Mouse (Mus musculus) intestine, embryonic 16.5 days (tissue): ENCODE results near the gene Elk3. TPM values are rescaled to one million over a fixed set of nuclear protein-coding genes. Genes with fewer than 3 reads are reported as not detected.

Experiments used
- ATAC-seq: fragments of 200-750 bp; cut with Nextera tagmentation; 2 replicates; pipeline ENCODE4 v1.8.0; 2017; ENCODE audit warnings: moderate TSS enrichment, moderate library complexity
- H3K27ac ChIP-seq: fragments of 300-500 bp; sonication (generic); 2 replicates; pipeline ENCODE4 v1.5.1; 2014; ENCODE audit warnings: mild to moderate bottlenecking, low read length
- H3K27me3 ChIP-seq: fragments of 300-500 bp; sonication (generic); replicated peaks from 2 replicates; pipeline ENCODE4 v1.6.1; 2014; ENCODE audit warnings: low read length, control low read depth, mixed read lengths; ENCODE audit not compliant: control insufficient read depth, insufficient read depth
- H3K36me3 ChIP-seq: fragments of 300-500 bp; sonication (generic); 2 replicates; pipeline ENCODE4 v1.6.1; 2014; ENCODE audit warnings: low read length, control low read depth; ENCODE audit not compliant: control insufficient read depth, insufficient read depth
- H3K4me1 ChIP-seq: fragments of 300-500 bp; sonication (generic); 2 replicates; pipeline ENCODE4 v1.6.1; 2014; ENCODE audit warnings: low read length, control low read depth, mixed read lengths; ENCODE audit not compliant: control insufficient read depth, insufficient read depth
- H3K4me2 ChIP-seq: fragments of 300-500 bp; sonication (generic); 2 replicates; pipeline ENCODE4 v1.6.1; 2014; ENCODE audit warnings: low read depth, low read length, control low read depth
- H3K4me3 ChIP-seq: fragments of 300-500 bp; sonication (generic); 2 replicates; pipeline ENCODE4 v1.5.1; 2014; ENCODE audit warnings: mild to moderate bottlenecking, low read length
- H3K9ac ChIP-seq: fragments of 300-500 bp; sonication (generic); 2 replicates; pipeline ENCODE4 v1.6.1; 2014; ENCODE audit warnings: low read depth, low read length
- H3K9me3 ChIP-seq: fragments of 300-500 bp; sonication (generic); 2 replicates; pipeline ENCODE4 v1.6.1; 2016; ENCODE audit warnings: low read length, control low read depth; ENCODE audit not compliant: control insufficient read depth
- WGBS: fragments of 180-500 bp; shearing (Covaris S2); extraction: QIAGEN DNeasy Blood & Tissue Kit; methylation state at CpG from one replicate; pipeline ENCODE4 v1.1.7; 2014; 5-methylcytosine and 5-hydroxymethylcytosine counted together
- polyA plus RNA-seq: library from polyadenylated mRNA; unstranded; fragments of >200 nt; fragmentation: Nextera tagmentation; extraction: Ambion mirVana; gene quantifications from 2 replicates; pipeline ENCODE4 v1.2.1, GENCODE M21; 2015

Elk3 gene
- polyA plus RNA-seq, 1 experiment from 2014 or later, result 14.6 TPM

- H3K4me3 ChIP-seq, result no peak overlapping the region
- ATAC-seq, result no peak
- H3K27me3 ChIP-seq, result no peaks in the 10 kb centered on the region
- 54% methylated on average over 13 of the region's 13 CpGs for WGBS
- no peaks in the 10 kb centered on the region for H3K9me3 ChIP-seq
- H3K4me1 ChIP-seq, result peaks cover 10% of the 10 kb centered on the region; the same call in 1 of the 2 replicates
- H3K36me3 ChIP-seq, result no peaks in the 10 kb centered on the region
- no peak overlapping the region for H3K27ac ChIP-seq
- H3K4me2 ChIP-seq, result no peak overlapping the region
- H3K9ac ChIP-seq, result no peak overlapping the region
These were observed 55.6 kb downstream of the Elk3 start for GRCm38 (mm10) chr10:93255294-93255693.

DNA sequence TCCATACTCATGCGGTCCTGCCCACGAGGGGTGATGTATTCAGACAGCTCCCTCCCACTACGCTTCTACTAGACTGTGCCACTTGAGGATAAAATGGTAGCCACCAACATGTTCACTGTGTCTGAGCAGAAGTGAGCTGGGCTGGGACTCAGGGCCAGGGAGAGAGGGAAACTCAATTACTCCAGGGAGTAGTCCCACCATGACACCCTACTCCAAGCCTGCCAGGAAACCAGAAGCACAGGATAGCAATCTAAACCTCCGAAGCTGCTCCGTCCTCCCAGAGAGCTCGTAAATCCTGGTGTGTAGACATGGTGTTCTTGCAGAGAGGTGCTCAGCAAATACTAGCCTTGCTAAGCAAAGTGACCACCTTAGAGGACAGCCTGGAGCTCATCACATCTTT, 57.8 kb downstream of the Elk3 start:
- H3K4me1 ChIP-seq, result peaks cover 10% of the 10 kb centered on the region; the same call in 1 of the 2 replicates
- no peak for ATAC-seq

GRCm38 (mm10) chr10:93252661-93253060, 58.3 kb downstream of the Elk3 start:
- no peak for ATAC-seq

More for the DNA sequence above, 57.8 kb downstream of the Elk3 start:
- Histone ChIP-seq H3K4me3 (no peak overlapping the region), H3K9me3 (no peaks in the 10 kb centered on the region), H3K27ac (no peak overlapping the region), H3K27me3 (no peaks in the 10 kb centered on the region), H3K9ac (no peak overlapping the region), H3K4me2 (no peak overlapping the region), H3K36me3 (no peaks in the 10 kb centered on the region)
- WGBS, result 78% methylated on average over 6 of the region's 6 CpGs

GRCm38 (mm10) chr10:93251426-93251825, 59.5 kb downstream of the Elk3 start:
- 74% methylated on average over 8 of the region's 8 CpGs for WGBS

More at GRCm38 (mm10) chr10:93252661-93253060, 58.3 kb downstream of the Elk3 start:
- H3K4me3 ChIP-seq, result no peak overlapping the region
- H3K27me3 ChIP-seq, result no peaks in the 10 kb centered on the region
- no peak overlapping the region for H3K9ac ChIP-seq
- H3K36me3 ChIP-seq, result no peaks in the 10 kb centered on the region
- peaks cover 14% of the 10 kb centered on the region for H3K4me1 ChIP-seq
- WGBS, result 94% methylated on average over 2 of the region's 2 CpGs
- H3K27ac ChIP-seq, result no peak overlapping the region
- no peaks in the 10 kb centered on the region for H3K9me3 ChIP-seq
- H3K4me2 ChIP-seq, result no peak overlapping the region

DNA sequence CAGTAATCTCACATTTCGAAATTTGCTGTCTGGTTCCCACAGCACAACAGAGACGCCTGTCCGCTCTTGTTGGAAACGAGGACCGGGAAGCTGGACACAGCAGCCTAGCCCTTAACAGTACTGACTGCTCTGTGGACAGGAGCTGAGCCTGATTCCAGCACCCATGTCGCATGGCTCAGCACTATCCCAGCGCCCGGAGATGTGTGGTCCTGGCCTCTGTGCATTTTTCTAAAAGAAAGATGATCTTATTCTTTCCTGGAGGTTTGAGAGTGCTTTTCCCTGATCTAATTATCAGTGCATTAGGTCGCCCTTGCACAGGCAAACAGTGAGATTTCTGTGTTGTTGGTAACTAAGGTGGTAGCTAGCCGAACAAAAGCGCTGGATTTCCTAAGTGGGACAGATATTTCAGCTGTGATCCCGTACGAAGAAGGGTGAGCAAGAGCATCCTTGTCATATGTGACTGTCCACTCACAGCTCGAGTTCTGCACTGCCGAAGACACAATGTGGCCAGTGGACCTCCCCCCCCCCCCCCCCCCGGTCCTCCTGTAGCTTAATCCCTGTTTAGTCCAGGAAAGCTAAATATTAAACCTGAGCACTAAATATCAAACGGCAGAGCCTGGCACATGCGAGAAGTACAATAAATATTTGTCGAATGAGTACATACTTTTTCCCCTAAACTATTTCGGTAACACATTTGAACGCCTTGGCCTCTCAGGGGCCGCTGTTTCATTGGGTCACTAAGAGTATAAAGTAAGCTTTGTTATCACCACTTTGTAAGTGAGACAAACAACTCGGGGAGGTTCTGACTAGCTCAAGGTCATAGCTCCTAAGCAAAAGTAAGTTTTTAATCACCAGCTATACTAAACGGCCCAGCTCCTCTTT, 60.3 kb downstream of the Elk3 start:
- peak overlapping the region; percentile 41 for H3K27ac ChIP-seq
- no peaks in the 10 kb centered on the region for H3K27me3 ChIP-seq
- peaks cover 18% of the 10 kb centered on the region for H3K4me1 ChIP-seq
- H3K4me3 ChIP-seq, result no peak overlapping the region
- H3K9me3 ChIP-seq, result no peaks in the 10 kb centered on the region
- H3K9ac ChIP-seq, result no peak overlapping the region
- no peaks in the 10 kb centered on the region for H3K36me3 ChIP-seq
- WGBS, result 46% methylated on average over 24 of the region's 24 CpGs
- ATAC-seq, result peak; percentile 41
- H3K4me2 ChIP-seq, result no peak overlapping the region

More at GRCm38 (mm10) chr10:93251426-93251825, 59.5 kb downstream of the Elk3 start:
- no peaks in the 10 kb centered on the region for H3K27me3 ChIP-seq
- H3K4me3 ChIP-seq, result no peak overlapping the region
- H3K36me3 ChIP-seq, result no peaks in the 10 kb centered on the region
- peaks cover 18% of the 10 kb centered on the region for H3K4me1 ChIP-seq
- ATAC-seq, result no peak
- peak overlapping the region; percentile 41 for H3K27ac ChIP-seq
- H3K9ac ChIP-seq, result no peak overlapping the region
- H3K4me2 ChIP-seq, result no peak overlapping the region
- no peaks in the 10 kb centered on the region for H3K9me3 ChIP-seq

DNA sequence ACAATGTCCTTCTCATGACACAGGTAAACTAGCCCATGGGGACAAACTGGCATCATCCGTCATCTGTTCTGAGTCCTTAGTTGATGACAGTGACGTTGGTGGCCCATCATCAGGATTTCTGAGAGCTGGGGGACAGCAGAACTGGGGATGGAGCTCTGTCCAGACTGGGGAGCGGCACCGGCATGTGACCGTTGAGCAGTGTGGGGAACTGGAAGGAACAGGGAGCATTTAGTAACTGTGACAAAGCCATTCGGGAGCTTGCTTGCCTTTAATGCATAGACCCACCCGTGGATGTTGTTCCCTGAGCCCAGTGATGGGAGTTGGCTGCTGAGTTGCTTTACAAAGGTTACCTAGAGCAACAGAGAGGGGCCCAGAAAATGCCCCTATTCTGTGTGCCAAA, 61.0 kb downstream of the Elk3 start:
- H3K27me3 ChIP-seq, result no peaks in the 10 kb centered on the region
- peaks cover 18% of the 10 kb centered on the region for H3K4me1 ChIP-seq
- H3K36me3 ChIP-seq, result no peaks in the 10 kb centered on the region
- 73% methylated on average over 7 of the region's 7 CpGs for WGBS
- H3K4me3 ChIP-seq, result no peak overlapping the region
- H3K27ac ChIP-seq, result peak overlapping the region; percentile 37
- no peaks in the 10 kb centered on the region for H3K9me3 ChIP-seq
- H3K9ac ChIP-seq, result no peak overlapping the region
- no peak for ATAC-seq
- no peak overlapping the region for H3K4me2 ChIP-seq

DNA sequence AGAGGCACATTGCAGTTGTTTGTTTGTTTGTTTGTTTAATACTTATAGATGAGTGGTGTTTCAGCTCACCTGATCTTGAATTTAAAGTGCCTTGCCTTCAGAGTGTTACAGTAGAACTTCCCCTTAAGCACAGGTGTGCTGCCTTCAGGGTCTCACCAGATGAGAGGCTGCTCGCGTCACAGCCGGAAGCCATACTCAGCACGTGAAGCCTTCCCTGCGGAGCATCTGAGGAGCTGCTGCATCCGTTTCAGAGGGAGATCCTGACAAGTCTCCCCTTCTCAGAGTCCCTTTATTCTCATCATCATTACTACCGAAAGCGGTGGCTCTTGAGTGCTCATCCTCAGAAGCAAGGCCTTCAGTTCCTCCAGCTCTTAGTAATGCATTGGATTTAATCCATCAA, 62.5 kb downstream of the Elk3 start:
- peaks cover 18% of the 10 kb centered on the region for H3K4me1 ChIP-seq
- H3K4me2 ChIP-seq, result no peak overlapping the region
- H3K9me3 ChIP-seq, result no peaks in the 10 kb centered on the region
- no peak overlapping the region for H3K4me3 ChIP-seq
- no peak overlapping the region for H3K9ac ChIP-seq
- H3K27ac ChIP-seq, result no peak overlapping the region
- 82% methylated on average over 8 of the region's 8 CpGs for WGBS
- no peak for ATAC-seq
- H3K36me3 ChIP-seq, result no peaks in the 10 kb centered on the region
- H3K27me3 ChIP-seq, result no peaks in the 10 kb centered on the region

DNA sequence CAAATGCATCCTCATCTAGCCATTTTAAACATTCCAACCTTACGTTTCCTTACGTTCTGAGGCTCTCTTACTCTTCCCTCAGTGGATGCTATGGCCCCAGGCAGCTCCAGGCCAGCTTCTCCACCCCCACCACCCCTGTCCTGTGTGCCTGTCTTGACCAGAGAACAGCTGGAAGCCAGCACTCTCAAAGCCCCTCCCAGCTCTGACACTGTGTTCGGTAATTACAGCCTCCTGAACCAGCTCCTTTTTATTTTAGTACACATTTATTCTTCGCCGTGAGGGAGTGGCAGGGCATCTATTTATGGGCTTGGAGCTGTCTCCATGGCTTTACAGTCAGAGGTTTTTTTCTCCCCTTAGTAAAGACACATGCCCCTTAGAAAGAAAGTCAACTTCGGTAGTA, 63.0 kb downstream of the Elk3 start:
- no peaks in the 10 kb centered on the region for H3K9me3 ChIP-seq
- H3K27ac ChIP-seq, result no peak overlapping the region
- no peak overlapping the region for H3K4me2 ChIP-seq
- no peaks in the 10 kb centered on the region for H3K36me3 ChIP-seq
- peak; percentile 40; the same call in 1 of the 2 replicates for ATAC-seq
- no peaks in the 10 kb centered on the region for H3K27me3 ChIP-seq
- no peak overlapping the region for H3K9ac ChIP-seq
- WGBS, result 37% methylated on average over 6 of the region's 6 CpGs
- peaks cover 18% of the 10 kb centered on the region for H3K4me1 ChIP-seq
- H3K4me3 ChIP-seq, result no peak overlapping the region

GRCm38 (mm10) chr10:93247422-93247821, 63.5 kb downstream of the Elk3 start:
- Histone ChIP-seq H3K4me1 (peaks cover 18% of the 10 kb centered on the region), H3K9ac (no peak overlapping the region), H3K4me3 (no peak overlapping the region), H3K27ac (no peak overlapping the region), H3K9me3 (no peaks in the 10 kb centered on the region), H3K4me2 (no peak overlapping the region), H3K36me3 (no peaks in the 10 kb centered on the region), H3K27me3 (no peaks in the 10 kb centered on the region)
- no peak; the same call in 1 of the 2 replicates for ATAC-seq
- 78% methylated on average over 12 of the region's 12 CpGs for WGBS
